Mouse (Mus musculus) gastrocnemius, adult 8-10 months (tissue): ENCODE data around the gene Shc1. TPM values are rescaled to one million over a fixed set of nuclear protein-coding genes. Genes with fewer than 3 reads are reported as not detected.
"Not testable (repeated sequence)": the region's sequence is repeated elsewhere in the genome, so short reads cannot be mapped to it uniquely, and the experiment has no call there.

Source experiments
- DNase-seq, 2 experiments: peaks; one replicate each; pipeline ENCODE4 v3.0.0; 2022; ENCODE audit warnings: low spot score in 2 of 2
- total RNA-seq, 4 experiments: library from RNA; stranded (reverse); gene quantifications; 2 replicates each; pipeline ENCODE4 v1.2.4; 2022

Gene Shc1
- total RNA-seq, 4 experiments from 2014 or later, result 14.1 to 20.6 (median 17.7) TPM

- DNase-seq, result no peak
Measured at GRCm38 (mm10) chr3:89417840-89418169, 438 bp upstream of the Shc1 start.

DNA sequence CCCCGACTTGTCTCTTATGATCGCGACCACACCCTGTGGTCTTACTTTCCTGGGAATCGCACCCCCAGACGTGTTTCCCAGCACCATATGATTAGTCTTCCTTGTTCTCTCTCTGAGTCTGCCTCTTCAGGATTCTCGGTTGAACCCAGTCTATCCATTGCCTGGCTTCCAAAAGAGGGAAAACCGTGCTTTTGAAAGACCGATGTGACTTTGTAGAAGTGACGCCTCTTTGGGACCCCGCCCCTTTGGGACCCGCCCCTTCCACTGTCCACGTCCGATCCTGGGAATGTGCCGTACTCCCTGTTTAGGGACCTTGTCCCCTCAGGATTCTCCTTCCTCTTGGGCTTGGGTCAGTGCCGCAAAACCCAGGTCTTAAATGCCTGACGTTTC lies 613 bp downstream of the Shc1 start:
- peak; percentile 71 for DNase-seq

GRCm38 (mm10) chr3:89419571-89419970 lies 1.3 kb downstream of the Shc1 start:
- no peak for DNase-seq

GRCm38 (mm10) chr3:89419981-89420380 lies 1.7 kb downstream of the Shc1 start:
- no peak for DNase-seq

DNA sequence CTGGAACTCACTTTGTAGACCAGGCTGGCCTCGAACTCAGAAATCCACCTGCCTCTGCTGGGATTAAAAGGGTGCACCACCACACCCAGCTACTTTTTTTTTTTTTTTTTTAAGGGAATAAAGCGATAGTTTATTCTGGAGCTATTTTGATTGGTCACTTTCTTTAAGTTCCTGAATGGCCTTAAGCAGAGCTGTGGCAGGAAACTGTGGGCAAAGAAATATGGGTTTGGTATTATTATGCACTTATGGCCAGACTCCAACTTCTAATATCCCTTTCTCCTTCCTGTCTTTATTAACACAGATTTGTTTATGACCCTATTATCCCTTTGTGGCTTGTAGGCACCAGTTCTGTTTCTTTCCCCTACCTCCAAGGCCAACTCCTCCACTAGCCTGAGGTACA lies 2.2 kb downstream of the Shc1 start:
- no peak for DNase-seq

DNA sequence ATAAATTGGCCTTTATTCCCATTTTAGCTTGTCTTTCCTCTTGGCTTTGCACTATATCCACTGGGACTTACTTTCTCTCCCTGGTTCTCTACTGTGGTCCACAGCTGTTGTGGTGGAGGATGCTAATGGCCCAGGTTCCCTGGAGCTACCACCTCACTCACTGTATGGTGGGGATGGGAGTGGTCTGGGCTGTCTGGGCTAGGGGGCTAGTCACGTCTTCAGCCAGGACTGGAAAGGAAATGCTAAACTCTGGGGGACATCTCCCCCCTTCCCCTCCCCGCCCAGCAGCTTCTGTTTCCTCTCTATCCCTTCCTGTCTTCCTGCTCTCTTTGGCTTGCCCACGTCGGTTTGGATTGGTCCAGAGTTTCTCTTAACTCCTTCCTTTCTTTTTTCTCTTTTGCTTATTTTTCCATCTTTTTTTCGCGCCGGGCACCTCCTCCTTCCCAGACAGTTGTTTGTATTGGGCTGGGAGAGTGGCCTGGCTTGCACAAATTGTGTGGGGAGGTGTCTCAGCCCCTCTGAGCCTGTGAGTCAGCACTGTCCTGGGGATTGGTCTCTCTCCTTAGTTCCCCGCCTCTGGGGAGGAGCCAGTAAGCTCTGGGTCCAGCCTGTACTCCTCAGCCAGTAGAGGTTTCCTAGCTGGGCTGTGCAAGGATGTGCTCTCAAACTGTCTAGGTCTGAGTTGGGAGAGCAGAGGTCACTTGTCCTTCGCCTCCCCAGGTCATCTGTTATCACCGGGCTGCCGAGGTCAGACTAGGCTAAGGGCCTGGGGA lies 2.9 kb downstream of the Shc1 start:
- peak; percentile 76 to 83 for DNase-seq

DNA sequence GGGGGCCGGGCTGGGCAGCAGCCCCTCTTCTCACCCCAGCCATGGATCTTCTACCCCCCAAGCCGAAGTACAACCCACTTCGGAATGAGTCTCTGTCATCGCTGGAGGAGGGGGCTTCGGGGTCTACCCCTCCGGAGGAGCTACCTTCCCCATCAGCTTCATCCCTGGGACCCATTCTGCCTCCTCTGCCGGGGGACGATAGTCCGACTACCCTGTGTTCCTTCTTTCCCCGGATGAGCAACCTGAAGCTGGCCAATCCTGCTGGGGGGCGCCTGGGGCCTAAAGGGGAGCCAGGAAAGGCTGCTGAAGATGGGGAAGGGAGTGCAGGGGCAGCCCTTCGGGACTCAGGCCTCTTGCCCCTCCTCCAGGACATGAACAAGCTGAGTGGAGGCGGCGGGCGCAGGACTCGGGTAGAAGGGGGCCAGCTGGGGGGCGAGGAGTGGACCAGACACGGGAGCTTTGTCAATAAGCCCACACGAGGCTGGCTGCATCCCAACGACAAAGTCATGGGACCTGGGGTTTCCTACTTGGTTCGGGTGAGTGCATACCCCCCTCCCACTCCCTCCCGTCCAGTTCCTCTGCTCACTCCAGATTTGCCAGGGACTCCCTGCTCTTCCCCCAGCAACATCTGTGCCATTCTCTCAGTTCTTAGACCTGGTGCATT lies 3.7 kb downstream of the Shc1 start:
- peak in 1 of 2 experiments; percentile 4 for DNase-seq

- no peak for DNase-seq
Measured at GRCm38 (mm10) chr3:89422556-89423205, 4.4 kb downstream of the Shc1 start.

GRCm38 (mm10) chr3:89424416-89425140 lies 6.3 kb downstream of the Shc1 start:
- peak in 1 of 2 experiments; percentile 1 for DNase-seq

DNA sequence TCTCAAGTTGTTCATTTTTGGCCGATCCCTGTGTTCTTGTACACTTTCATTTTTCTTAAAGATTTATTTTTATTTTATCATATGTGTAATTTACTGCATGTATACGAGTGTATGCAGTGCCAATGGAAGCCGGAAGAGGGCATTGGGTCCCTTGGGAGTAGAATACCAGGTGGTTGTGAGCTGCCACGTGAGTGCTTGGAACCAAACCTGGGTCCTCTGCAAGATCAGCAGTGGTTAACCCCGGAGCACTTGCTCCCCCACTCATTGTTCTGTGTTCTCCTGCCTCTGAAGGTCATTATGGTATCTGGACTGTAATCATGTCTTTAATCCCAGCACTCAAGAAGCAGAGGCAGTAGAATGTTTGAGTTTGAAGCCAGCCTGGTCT lies 6.9 kb downstream of the Shc1 start:
- peak in 1 of 2 experiments; percentile 1 for DNase-seq

DNA sequence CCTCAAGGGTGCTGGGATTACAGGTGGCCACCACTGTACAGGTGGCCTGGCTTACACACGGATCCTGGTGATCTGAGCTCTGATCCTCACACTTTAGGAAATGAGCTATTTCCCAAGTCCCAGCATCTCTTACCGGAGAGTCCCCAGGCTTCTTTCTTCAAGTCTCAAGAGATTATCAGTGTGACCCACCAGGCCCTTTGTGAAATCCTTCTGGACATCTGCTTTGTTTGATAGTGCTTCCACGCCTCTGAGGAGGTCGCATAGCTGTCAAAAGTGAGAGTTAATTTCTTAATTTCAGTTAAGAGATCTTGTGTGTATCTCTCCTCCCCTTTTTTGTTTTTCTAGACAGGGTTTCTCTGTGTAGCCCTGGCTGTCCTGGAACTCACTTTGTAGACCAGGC lies 7.6 kb downstream of the Shc1 start:
- DNase-seq, result no peak

DNA sequence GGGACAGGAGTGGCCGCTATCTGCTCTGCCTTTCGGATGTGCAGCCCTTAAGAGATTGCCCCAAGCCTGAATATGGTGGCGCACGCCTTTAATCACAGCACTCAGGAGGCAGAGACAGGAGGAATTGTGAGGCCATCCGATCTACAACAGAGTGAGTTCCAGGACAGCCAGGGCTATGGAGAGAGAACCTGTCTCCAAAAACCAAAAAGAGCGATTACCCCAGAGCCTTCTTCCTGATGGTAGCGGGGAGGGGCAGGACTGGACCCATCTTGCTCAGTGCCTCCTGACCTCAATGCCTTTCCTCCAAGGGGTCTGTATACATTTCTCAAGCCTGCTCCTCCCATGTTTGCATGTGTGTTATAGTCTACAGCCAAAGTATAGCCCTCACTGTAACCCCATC lies 10.8 kb downstream of the Shc1 start:
- not testable (repeated sequence) for DNase-seq

GRCm38 (mm10) chr3:89430171-89431159 lies 12.2 kb downstream of the Shc1 start, which contains the start of gene Pygo2:
Gene Pygo2, plus strand, starts transcription at chr3:89430214.
- DNase-seq, result peak; percentile 91 to 95

DNA sequence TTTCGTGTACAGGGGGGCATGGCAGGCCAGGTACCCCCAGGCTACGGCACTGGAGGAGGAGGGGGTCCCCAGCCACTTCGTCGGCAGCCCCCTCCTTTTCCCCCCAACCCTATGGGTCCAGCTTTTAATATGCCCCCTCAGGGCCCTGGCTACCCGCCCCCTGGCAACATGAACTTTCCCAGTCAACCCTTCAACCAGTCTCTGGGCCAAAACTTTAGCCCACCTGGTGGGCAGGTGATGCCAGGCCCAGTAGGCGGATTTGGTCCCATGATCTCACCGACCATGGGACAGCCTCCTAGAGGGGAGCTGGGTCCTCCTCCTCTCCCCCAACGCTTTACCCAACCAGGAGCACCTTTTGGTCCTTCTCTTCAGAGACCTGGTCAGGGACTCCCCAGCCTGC lies 14.4 kb downstream of the Shc1 start:
- no peak for DNase-seq

GRCm38 (mm10) chr3:89434532-89434931 lies 16.3 kb downstream of the Shc1 start:
- no peak for DNase-seq

DNA sequence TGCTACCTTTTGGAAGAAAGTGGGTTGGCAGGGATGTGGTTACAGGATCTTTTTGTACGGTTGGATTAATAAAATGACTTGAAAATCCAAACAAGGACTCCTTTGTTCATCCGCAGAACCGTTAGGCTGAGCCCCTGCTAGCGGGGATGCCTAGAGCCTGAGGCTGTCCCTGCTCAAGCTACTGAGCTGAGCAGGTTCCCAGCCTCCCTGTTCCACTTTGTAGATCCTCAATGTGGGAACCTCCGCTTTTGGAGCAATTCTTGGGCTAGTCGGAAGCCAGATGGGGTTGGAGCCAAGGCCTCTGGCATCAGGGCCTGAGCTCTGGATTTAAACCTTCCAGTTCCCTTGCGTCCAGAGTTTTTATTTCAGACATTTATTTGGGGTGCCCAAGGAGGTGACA lies 16.8 kb downstream of the Shc1 start:
- DNase-seq, result no peak

GRCm38 (mm10) chr3:89436176-89437113 lies 18.2 kb downstream of the Shc1 start, which contains the start of gene Pbxip1:
Gene Pbxip1, plus strand, starts transcription at chr3:89436706.
- DNase-seq, result peak; percentile 81

DNA sequence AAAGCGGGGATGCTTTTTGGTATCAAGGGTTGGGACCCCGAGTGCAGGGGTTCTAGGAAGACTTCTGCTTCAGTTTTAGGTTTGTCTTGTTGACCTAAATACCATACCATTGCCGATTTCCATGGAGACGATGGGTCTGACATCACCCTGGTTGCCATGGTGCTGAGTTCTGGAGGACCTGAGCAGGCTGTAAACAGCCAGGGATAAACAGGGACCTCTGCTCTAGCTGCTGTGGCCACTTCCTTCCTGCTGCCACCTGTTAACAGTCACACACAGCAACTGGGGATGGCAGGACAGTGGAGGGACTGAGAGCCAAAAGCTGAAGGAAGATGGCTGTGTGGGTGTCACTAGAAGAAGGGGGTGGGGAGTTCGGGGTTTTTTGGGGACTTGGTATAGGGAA lies 19.0 kb downstream of the Shc1 start:
- peak in 1 of 2 experiments; percentile 24 for DNase-seq

DNA sequence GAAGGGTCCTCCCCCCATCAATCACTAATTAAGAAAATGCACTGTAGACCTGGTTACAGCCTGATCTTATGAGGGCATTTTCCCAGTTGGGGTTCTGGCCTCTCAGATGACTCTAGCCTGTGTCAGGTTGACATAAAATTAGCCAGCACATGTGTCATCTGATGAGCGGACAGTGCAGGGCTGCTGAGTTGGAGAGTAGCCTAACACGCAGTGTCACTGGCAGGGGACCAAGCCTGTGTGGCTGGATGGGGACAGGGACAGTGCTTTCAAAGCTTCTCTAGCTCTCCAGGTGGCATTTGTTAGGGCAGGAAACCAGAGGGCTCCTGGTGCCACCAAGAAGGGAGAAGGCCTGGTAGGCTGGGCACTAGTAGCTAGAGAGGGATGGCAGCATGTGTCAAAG lies 22.4 kb downstream of the Shc1 start:
- DNase-seq, result peak; percentile 71 to 82
